Mouse (Mus musculus) MEL (cell line): Measurements from ENCODE around the gene Sh3d19. TPM values are rescaled to one million over a fixed set of nuclear protein-coding genes. Genes with fewer than 3 reads are reported as not detected.

ENCODE experiments used
- DNase-seq: peaks from one replicate; pipeline ENCODE4 v3.0.0; 2011; ENCODE audit warnings: low read depth, low spot score
- H3K27ac ChIP-seq: 2 replicates; pipeline ENCODE4 v1.5.1; 2012; ENCODE audit warnings: low read depth, mild to moderate bottlenecking, control low read depth, low read length, moderate library complexity; ENCODE audit not compliant: control insufficient read depth
- H3K27me3 ChIP-seq, 2 experiments: fragments of 150-350 bp in 1 of 2; sonication (generic) in 1 of 2; 2 replicates each; pipeline ENCODE4 v1.6.1; 2012; ENCODE audit warnings: low read length in 2 of 2, mild to moderate bottlenecking in 2 of 2, improper control_type of control experiment in 1 of 2, moderate library complexity in 1 of 2; ENCODE audit not compliant: insufficient read depth in 2 of 2, control insufficient read depth in 1 of 2
- H3K36me3 ChIP-seq, 2 experiments: 2 replicates each; pipeline ENCODE4 v1.6.1; 2012 to 2014; ENCODE audit warnings: low read length in 2 of 2, improper control_type of control experiment in 1 of 2, inconsistent platforms in 1 of 2, mild to moderate bottlenecking in 1 of 2; ENCODE audit not compliant: insufficient read depth in 2 of 2, control insufficient read depth in 1 of 2
- H3K4me1 ChIP-seq, 2 experiments: fragments of 150-350 bp in 1 of 2; sonication (generic) in 1 of 2; 2 replicates each; pipeline ENCODE4 v1.6.1; 2012; ENCODE audit warnings: low read length in 2 of 2, improper control_type of control experiment in 1 of 2, mild to moderate bottlenecking in 1 of 2; ENCODE audit not compliant: insufficient read depth in 2 of 2, control insufficient read depth in 1 of 2
- H3K4me3 ChIP-seq, 2 experiments: fragments of 150-350 bp in 1 of 2; sonication (generic) in 1 of 2; 2 replicates each; pipeline ENCODE4 v1.5.1; 2012; ENCODE audit warnings: low read depth in 2 of 2, low read length in 2 of 2, mild to moderate bottlenecking in 2 of 2, moderate library complexity in 2 of 2, control low read depth in 1 of 2, improper control_type of control experiment in 1 of 2; ENCODE audit not compliant: control insufficient read depth in 1 of 2, insufficient read depth in 1 of 2
- H3K79me2 ChIP-seq: 2 replicates; pipeline ENCODE4 v1.6.1; 2012; ENCODE audit warnings: mild to moderate bottlenecking, low read length, moderate library complexity; ENCODE audit not compliant: control insufficient read depth, poor library complexity, insufficient read depth
- H3K9ac ChIP-seq: 2 replicates; pipeline ENCODE4 v1.6.1; 2012; ENCODE audit warnings: low read depth, mild to moderate bottlenecking, control low read depth, low read length, moderate library complexity; ENCODE audit not compliant: control insufficient read depth, poor library complexity, severe bottlenecking
- H3K9me3 ChIP-seq: fragments of 150-350 bp; sonication (generic); replicated peaks from 2 replicates; pipeline ENCODE4 v1.6.1; 2012; ENCODE audit warnings: mild to moderate bottlenecking, low read length, improper control_type of control experiment, moderate library complexity; ENCODE audit not compliant: insufficient read depth
- CHD2 ChIP-seq: IDR thresholded peaks from 2 replicates; pipeline ENCODE4 v1.6.1; 2011; ENCODE audit warnings: low read length, improper control_type of control experiment
- ELF1 ChIP-seq: IDR thresholded peaks from 2 replicates; pipeline ENCODE4 v1.6.1; 2014; ENCODE audit warnings: low read depth, mild to moderate bottlenecking, inconsistent platforms, low read length, improper control_type of control experiment, moderate library complexity
- EP300 ChIP-seq, 2 experiments: IDR thresholded peaks; 2 replicates each; pipeline ENCODE4 v1.6.1; 2011; ENCODE audit warnings: improper control_type of control experiment in 2 of 2, low read length in 2 of 2, low read depth in 1 of 2, mild to moderate bottlenecking in 1 of 2
- GABPA ChIP-seq: IDR thresholded peaks from 2 replicates; pipeline ENCODE4 v1.6.1; 2012; ENCODE audit warnings: low read depth, mild to moderate bottlenecking, inconsistent platforms, low read length, improper control_type of control experiment, moderate library complexity
- HCFC1 ChIP-seq: IDR thresholded peaks from 2 replicates; pipeline ENCODE4 v1.6.1; 2012; ENCODE audit warnings: low read depth, mild to moderate bottlenecking, inconsistent platforms, low read length, improper control_type of control experiment, moderate library complexity
- MAX ChIP-seq: IDR thresholded peaks from 2 replicates; pipeline ENCODE4 v1.6.1; 2011; ENCODE audit warnings: low read length, improper control_type of control experiment
- MAZ ChIP-seq: IDR thresholded peaks from 2 replicates; pipeline ENCODE4 v1.6.1; 2012; ENCODE audit warnings: low read depth, mild to moderate bottlenecking, inconsistent platforms, low read length, improper control_type of control experiment
- MYB ChIP-seq: IDR thresholded peaks from 2 replicates; pipeline ENCODE4 v1.6.1; 2011; ENCODE audit warnings: mild to moderate bottlenecking, low read depth, low read length, improper control_type of control experiment
- NRF1 ChIP-seq: IDR thresholded peaks from 2 replicates; pipeline ENCODE4 v1.6.1; 2014; ENCODE audit warnings: low read depth, mild to moderate bottlenecking, inconsistent platforms, low read length, improper control_type of control experiment, moderate library complexity; ENCODE audit not compliant: poor library complexity, insufficient read depth, severe bottlenecking
- POLR2A ChIP-seq, 2 experiments: IDR thresholded peaks; 2 replicates each; pipeline ENCODE4 v1.6.1; 2011 to 2012; ENCODE audit warnings: low read length in 2 of 2, mild to moderate bottlenecking in 2 of 2, control low read depth in 1 of 2, improper control_type of control experiment in 1 of 2, low read depth in 1 of 2, moderate library complexity in 1 of 2; ENCODE audit not compliant: control insufficient read depth in 1 of 2, insufficient read depth in 1 of 2, poor library complexity in 1 of 2
- POLR2AphosphoS2 ChIP-seq: IDR thresholded peaks from 2 replicates; pipeline ENCODE4 v1.6.1; 2011; ENCODE audit warnings: low read length, improper control_type of control experiment
- RAD21 ChIP-seq: IDR thresholded peaks from 2 replicates; pipeline ENCODE4 v1.6.1; 2011; ENCODE audit warnings: mild to moderate bottlenecking, low read depth, low read length, improper control_type of control experiment
- RCOR1 ChIP-seq: IDR thresholded peaks from 2 replicates; pipeline ENCODE4 v1.6.1; 2012; ENCODE audit warnings: low read depth, mild to moderate bottlenecking, inconsistent platforms, low read length, improper control_type of control experiment
- TAL1 ChIP-seq: IDR thresholded peaks from 2 replicates; pipeline ENCODE4 v1.6.1; 2012; ENCODE audit warnings: mild to moderate bottlenecking, inconsistent platforms, low read length, moderate library complexity, mixed read lengths
- TBP ChIP-seq: IDR thresholded peaks from 2 replicates; pipeline ENCODE4 v1.8.0; 2011; ENCODE audit warnings: low read depth, low read length, improper control_type of control experiment
- TCF12 ChIP-seq: IDR thresholded peaks from 2 replicates; pipeline ENCODE4 v1.6.1; 2014; ENCODE audit warnings: low read depth, mild to moderate bottlenecking, inconsistent platforms, low read length, improper control_type of control experiment, moderate library complexity
- USF1 ChIP-seq: IDR thresholded peaks from 2 replicates; pipeline ENCODE4 v1.6.1; 2014; ENCODE audit warnings: low read depth, mild to moderate bottlenecking, inconsistent platforms, low read length, improper control_type of control experiment, moderate library complexity
- USF2 ChIP-seq, 2 experiments: IDR thresholded peaks; 2 replicates each; pipeline ENCODE4 v1.6.1; 2011 to 2012; ENCODE audit warnings: improper control_type of control experiment in 2 of 2, low read length in 2 of 2, borderline replicate concordance in 1 of 2, inconsistent platforms in 1 of 2, low read depth in 1 of 2, mild to moderate bottlenecking in 1 of 2; ENCODE audit not compliant: insufficient read depth in 1 of 2
- ZKSCAN1 ChIP-seq: IDR thresholded peaks from 2 replicates; pipeline ENCODE4 v1.6.1; 2012; ENCODE audit warnings: low read depth, mild to moderate bottlenecking, inconsistent platforms, low read length, improper control_type of control experiment, moderate library complexity
- ZMIZ1 ChIP-seq: IDR thresholded peaks from 2 replicates; pipeline ENCODE4 v1.6.1; 2012; ENCODE audit warnings: low read depth, mild to moderate bottlenecking, inconsistent platforms, low read length, improper control_type of control experiment, moderate library complexity
- ZNF384 ChIP-seq: IDR thresholded peaks from 2 replicates; pipeline ENCODE4 v1.6.1; 2012; ENCODE audit warnings: low read depth, mild to moderate bottlenecking, inconsistent platforms, low read length, improper control_type of control experiment
- polyA plus RNA-seq, 2 experiments: library from polyadenylated mRNA; stranded (reverse) in 1 of 2; unstranded in 1 of 2; fragments of >175 nt in 1 of 2; fragments of >200 nt in 1 of 2; gene quantifications; 2 replicates each; pipeline versions ENCODE4 v1.2.1 to v1.2.4; 2012; ENCODE audit warnings: low replicate concordance in 2 of 2, low read depth in 1 of 2; ENCODE audit not compliant: insufficient read length in 2 of 2, insufficient read depth in 1 of 2, missing spikeins in 1 of 2
- total RNA-seq: library from RNA; depleted of rRNA; stranded (reverse); fragments of 300-350 nt; gene quantifications from 2 replicates; pipeline ENCODE4 v1.2.3, GENCODE M21; 2012

Sh3d19 gene
- total and polyA plus RNA-seq, 3 experiments, result 2.2 to 4.8 TPM; not detected in 1

- no peak for TF ChIP-seq TBP
- TF ChIP-seq, all 39 proteins: peak for 5
These were observed 98.8 kb downstream of the Sh3d19 start (continued) for GRCm38 (mm10) chr3:86069646-86070250.

GRCm38 (mm10) chr3:86070799-86071198 is 99.9 kb downstream of the Sh3d19 start:
- Histone ChIP-seq H3K79me2 (no peaks in the 10 kb centered on the region), H3K27me3 (no peaks in the 10 kb centered on the region; a peak in 1 of 4 replicates), H3K4me3 (no peak overlapping the region), H3K9ac (no peak overlapping the region), H3K36me3 (no peaks in the 10 kb centered on the region), H3K9me3 (no peaks in the 10 kb centered on the region), H3K27ac (no peak overlapping the region), H3K4me1 (no peaks in the 10 kb centered on the region)
- DNase-seq, result no peak
- TF ChIP-seq ZKSCAN1, result no peak
- TF ChIP-seq NRF1, result no peak
- TF ChIP-seq ELF1, result no peak
- TF ChIP-seq RAD21, result no peak
- TF ChIP-seq ZMIZ1, result no peak
- no peak for TF ChIP-seq USF1
- no peak for TF ChIP-seq TCF12
- TF ChIP-seq MAX, result no peak
- TF ChIP-seq RCOR1, result no peak
- TF ChIP-seq POLR2AphosphoS2, result no peak
- no peak for TF ChIP-seq MAZ
- TF ChIP-seq USF2 (IDR thresholded peaks at IDR 0.05; ENCODE audit: borderline replicate concordance in 1 of 2, insufficient read depth in 1 of 2, low read depth in 1 of 2, low read length in 2 of 2), result no peak
- no peak for TF ChIP-seq POLR2A (IDR thresholded peaks at IDR 0.05; ENCODE audit: control insufficient read depth in 1 of 2, insufficient read depth in 1 of 2, low read depth in 1 of 2, low read length in 2 of 2, poor library complexity in 1 of 2)
- TF ChIP-seq CHD2, result no peak
- no peak for TF ChIP-seq TAL1
- TF ChIP-seq MYB, result no peak

GRCm38 (mm10) chr3:86072066-86072465 is 101.2 kb downstream of the Sh3d19 start:
- no peak overlapping the region for H3K9ac ChIP-seq
- no peaks in the 10 kb centered on the region for H3K79me2 ChIP-seq
- TF ChIP-seq ZNF384, result no peak
- no peak for TF ChIP-seq MYB
- TF ChIP-seq ZKSCAN1, result no peak
- TF ChIP-seq EP300 (IDR thresholded peaks at IDR 0.05; ENCODE audit: low read depth in 1 of 2, low read length in 2 of 2), result no peak
- no peak for TF ChIP-seq HCFC1
- TF ChIP-seq GABPA, result no peak
- H3K9me3 ChIP-seq, result no peaks in the 10 kb centered on the region
- no peaks in the 10 kb centered on the region; a peak in 1 of 4 replicates for H3K27me3 ChIP-seq
- no peak overlapping the region for H3K4me3 ChIP-seq
- H3K27ac ChIP-seq, result no peak overlapping the region
- DNase-seq, result peak; percentile 20
- no peaks in the 10 kb centered on the region for H3K4me1 ChIP-seq
- H3K36me3 ChIP-seq, result no peaks in the 10 kb centered on the region
